Mouse (Mus musculus) MEL (cell line): ENCODE data around the gene Spns2. TPM values are rescaled to one million over a fixed set of nuclear protein-coding genes. Genes with fewer than 3 reads are reported as not detected.

ENCODE experiments used
- DNase-seq: peaks from one replicate; pipeline ENCODE4 v3.0.0; 2011; ENCODE audit warnings: low read depth, low spot score
- H3K27ac ChIP-seq: 2 replicates; pipeline ENCODE4 v1.5.1; 2012; ENCODE audit warnings: low read depth, mild to moderate bottlenecking, control low read depth, low read length, moderate library complexity; ENCODE audit not compliant: control insufficient read depth
- H3K27me3 ChIP-seq, 2 experiments: fragments of 150-350 bp in 1 of 2; sonication (generic) in 1 of 2; 2 replicates each; pipeline ENCODE4 v1.6.1; 2012; ENCODE audit warnings: low read length in 2 of 2, mild to moderate bottlenecking in 2 of 2, improper control_type of control experiment in 1 of 2, moderate library complexity in 1 of 2; ENCODE audit not compliant: insufficient read depth in 2 of 2, control insufficient read depth in 1 of 2
- H3K36me3 ChIP-seq, 2 experiments: 2 replicates each; pipeline ENCODE4 v1.6.1; 2012 to 2014; ENCODE audit warnings: low read length in 2 of 2, improper control_type of control experiment in 1 of 2, inconsistent platforms in 1 of 2, mild to moderate bottlenecking in 1 of 2; ENCODE audit not compliant: insufficient read depth in 2 of 2, control insufficient read depth in 1 of 2
- H3K4me1 ChIP-seq, 2 experiments: fragments of 150-350 bp in 1 of 2; sonication (generic) in 1 of 2; 2 replicates each; pipeline ENCODE4 v1.6.1; 2012; ENCODE audit warnings: low read length in 2 of 2, improper control_type of control experiment in 1 of 2, mild to moderate bottlenecking in 1 of 2; ENCODE audit not compliant: insufficient read depth in 2 of 2, control insufficient read depth in 1 of 2
- H3K4me3 ChIP-seq, 2 experiments: fragments of 150-350 bp in 1 of 2; sonication (generic) in 1 of 2; 2 replicates each; pipeline ENCODE4 v1.5.1; 2012; ENCODE audit warnings: low read depth in 2 of 2, low read length in 2 of 2, mild to moderate bottlenecking in 2 of 2, moderate library complexity in 2 of 2, control low read depth in 1 of 2, improper control_type of control experiment in 1 of 2; ENCODE audit not compliant: control insufficient read depth in 1 of 2, insufficient read depth in 1 of 2
- H3K79me2 ChIP-seq: 2 replicates; pipeline ENCODE4 v1.6.1; 2012; ENCODE audit warnings: mild to moderate bottlenecking, low read length, moderate library complexity; ENCODE audit not compliant: control insufficient read depth, poor library complexity, insufficient read depth
- H3K9ac ChIP-seq: 2 replicates; pipeline ENCODE4 v1.6.1; 2012; ENCODE audit warnings: low read depth, mild to moderate bottlenecking, control low read depth, low read length, moderate library complexity; ENCODE audit not compliant: control insufficient read depth, poor library complexity, severe bottlenecking
- H3K9me3 ChIP-seq: fragments of 150-350 bp; sonication (generic); replicated peaks from 2 replicates; pipeline ENCODE4 v1.6.1; 2012; ENCODE audit warnings: mild to moderate bottlenecking, low read length, improper control_type of control experiment, moderate library complexity; ENCODE audit not compliant: insufficient read depth
- BHLHE40 ChIP-seq: IDR thresholded peaks from 2 replicates; pipeline ENCODE4 v1.6.1; 2012; ENCODE audit warnings: low read depth, mild to moderate bottlenecking, inconsistent platforms, low read length, improper control_type of control experiment, borderline replicate concordance
- CHD1 ChIP-seq: IDR thresholded peaks from 2 replicates; pipeline ENCODE4 v1.6.1; 2012; ENCODE audit warnings: low read depth, mild to moderate bottlenecking, inconsistent platforms, low read length, improper control_type of control experiment
- CHD2 ChIP-seq: IDR thresholded peaks from 2 replicates; pipeline ENCODE4 v1.6.1; 2011; ENCODE audit warnings: low read length, improper control_type of control experiment
- ETS1 ChIP-seq: IDR thresholded peaks from 2 replicates; pipeline ENCODE4 v1.6.1; 2012; ENCODE audit warnings: low read depth, mild to moderate bottlenecking, inconsistent platforms, low read length, improper control_type of control experiment, moderate library complexity
- GATA1 ChIP-seq: IDR thresholded peaks from 2 replicates; pipeline ENCODE4 v1.6.1; 2011; ENCODE audit warnings: low read depth, low read length, improper control_type of control experiment
- MXI1 ChIP-seq: IDR thresholded peaks from 2 replicates; pipeline ENCODE4 v1.6.1; 2011; ENCODE audit warnings: mild to moderate bottlenecking, low read depth, low read length, improper control_type of control experiment
- MYC ChIP-seq: IDR thresholded peaks from 2 replicates; pipeline ENCODE4 v1.6.1; 2011; ENCODE audit warnings: low read depth, mild to moderate bottlenecking, low read length, improper control_type of control experiment, moderate library complexity
- POLR2A ChIP-seq, 2 experiments: IDR thresholded peaks; 2 replicates each; pipeline ENCODE4 v1.6.1; 2011 to 2012; ENCODE audit warnings: low read length in 2 of 2, mild to moderate bottlenecking in 2 of 2, control low read depth in 1 of 2, improper control_type of control experiment in 1 of 2, low read depth in 1 of 2, moderate library complexity in 1 of 2; ENCODE audit not compliant: control insufficient read depth in 1 of 2, insufficient read depth in 1 of 2, poor library complexity in 1 of 2
- POLR2AphosphoS5 ChIP-seq: IDR thresholded peaks from 2 replicates; pipeline ENCODE4 v1.6.1; 2012; ENCODE audit warnings: low read depth, borderline replicate concordance, mild to moderate bottlenecking, inconsistent platforms, low read length, moderate library complexity, mixed read lengths
- RAD21 ChIP-seq: IDR thresholded peaks from 2 replicates; pipeline ENCODE4 v1.6.1; 2011; ENCODE audit warnings: mild to moderate bottlenecking, low read depth, low read length, improper control_type of control experiment
- SIN3A ChIP-seq: IDR thresholded peaks from 2 replicates; pipeline ENCODE4 v1.6.1; 2012; ENCODE audit warnings: low read length, improper control_type of control experiment, inconsistent platforms
- SMC3 ChIP-seq: IDR thresholded peaks from 2 replicates; pipeline ENCODE4 v1.6.1; 2011; ENCODE audit warnings: low read depth, low read length, improper control_type of control experiment
- TAL1 ChIP-seq: IDR thresholded peaks from 2 replicates; pipeline ENCODE4 v1.6.1; 2012; ENCODE audit warnings: mild to moderate bottlenecking, inconsistent platforms, low read length, moderate library complexity, mixed read lengths
- TBP ChIP-seq: IDR thresholded peaks from 2 replicates; pipeline ENCODE4 v1.8.0; 2011; ENCODE audit warnings: low read depth, low read length, improper control_type of control experiment
- TCF12 ChIP-seq: IDR thresholded peaks from 2 replicates; pipeline ENCODE4 v1.6.1; 2014; ENCODE audit warnings: low read depth, mild to moderate bottlenecking, inconsistent platforms, low read length, improper control_type of control experiment, moderate library complexity
- UBTF ChIP-seq: IDR thresholded peaks from 2 replicates; pipeline ENCODE4 v1.6.1; 2012; ENCODE audit warnings: low read depth, mild to moderate bottlenecking, inconsistent platforms, low read length, improper control_type of control experiment, moderate library complexity, borderline replicate concordance; ENCODE audit not compliant: insufficient read depth
- USF1 ChIP-seq: IDR thresholded peaks from 2 replicates; pipeline ENCODE4 v1.6.1; 2014; ENCODE audit warnings: low read depth, mild to moderate bottlenecking, inconsistent platforms, low read length, improper control_type of control experiment, moderate library complexity
- ZKSCAN1 ChIP-seq: IDR thresholded peaks from 2 replicates; pipeline ENCODE4 v1.6.1; 2012; ENCODE audit warnings: low read depth, mild to moderate bottlenecking, inconsistent platforms, low read length, improper control_type of control experiment, moderate library complexity
- ZMIZ1 ChIP-seq: IDR thresholded peaks from 2 replicates; pipeline ENCODE4 v1.6.1; 2012; ENCODE audit warnings: low read depth, mild to moderate bottlenecking, inconsistent platforms, low read length, improper control_type of control experiment, moderate library complexity
- ZNF384 ChIP-seq: IDR thresholded peaks from 2 replicates; pipeline ENCODE4 v1.6.1; 2012; ENCODE audit warnings: low read depth, mild to moderate bottlenecking, inconsistent platforms, low read length, improper control_type of control experiment
- polyA plus RNA-seq, 2 experiments: library from polyadenylated mRNA; stranded (reverse) in 1 of 2; unstranded in 1 of 2; fragments of >175 nt in 1 of 2; fragments of >200 nt in 1 of 2; gene quantifications; 2 replicates each; pipeline versions ENCODE4 v1.2.1 to v1.2.4; 2012; ENCODE audit warnings: low replicate concordance in 2 of 2, low read depth in 1 of 2; ENCODE audit not compliant: insufficient read length in 2 of 2, insufficient read depth in 1 of 2, missing spikeins in 1 of 2
- total RNA-seq: library from RNA; depleted of rRNA; stranded (reverse); fragments of 300-350 nt; gene quantifications from 2 replicates; pipeline ENCODE4 v1.2.3, GENCODE M21; 2012

Gene Spns2
- total and polyA plus RNA-seq, 3 experiments: 0.58 to 3.0 TPM; not detected in 1

DNA sequence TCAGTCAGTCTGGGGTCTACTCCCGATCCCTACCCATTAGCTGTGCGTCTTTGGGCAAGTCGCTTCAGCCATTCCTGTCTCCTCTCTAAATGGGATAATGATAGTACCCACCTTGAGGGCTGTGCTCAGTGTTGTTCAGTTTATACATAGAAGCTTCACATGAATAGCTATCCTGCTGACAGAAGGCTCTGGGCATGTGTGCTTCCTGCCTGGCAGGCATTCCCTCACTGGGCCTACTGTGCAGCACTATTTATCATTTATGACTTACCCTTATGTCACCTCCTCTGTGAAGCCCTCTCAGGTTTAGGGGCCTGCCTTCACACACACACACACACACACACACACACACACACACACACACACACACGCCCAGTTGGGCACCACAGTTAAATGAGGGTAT, 10.4 kb upstream of the Spns2 start:
- no peak for DNase-seq
- Histone ChIP-seq H3K9ac (no peak overlapping the region), H3K27ac (no peak overlapping the region), H3K4me1 (0 out of 4 replicates have a peak, but pooled peaks cover 0 to 7% of the 10 kb centered on the region in 2 experiments), H3K4me3 (no peak overlapping the region), H3K79me2 (no peaks in the 10 kb centered on the region), H3K27me3 (no peaks in the 10 kb centered on the region), H3K36me3 (no peaks in the 10 kb centered on the region; a peak in 1 of 4 replicates), H3K9me3 (no peaks in the 10 kb centered on the region)
- TF ChIP-seq POLR2AphosphoS5: no peak
- TF ChIP-seq MYC: no peak
- no peak for TF ChIP-seq TBP
- TF ChIP-seq TCF12: no peak
- TF ChIP-seq TAL1: no peak
- TF ChIP-seq ZNF384: no peak
- no peak for TF ChIP-seq SMC3
- TF ChIP-seq ZMIZ1: no peak
- TF ChIP-seq BHLHE40: no peak

DNA sequence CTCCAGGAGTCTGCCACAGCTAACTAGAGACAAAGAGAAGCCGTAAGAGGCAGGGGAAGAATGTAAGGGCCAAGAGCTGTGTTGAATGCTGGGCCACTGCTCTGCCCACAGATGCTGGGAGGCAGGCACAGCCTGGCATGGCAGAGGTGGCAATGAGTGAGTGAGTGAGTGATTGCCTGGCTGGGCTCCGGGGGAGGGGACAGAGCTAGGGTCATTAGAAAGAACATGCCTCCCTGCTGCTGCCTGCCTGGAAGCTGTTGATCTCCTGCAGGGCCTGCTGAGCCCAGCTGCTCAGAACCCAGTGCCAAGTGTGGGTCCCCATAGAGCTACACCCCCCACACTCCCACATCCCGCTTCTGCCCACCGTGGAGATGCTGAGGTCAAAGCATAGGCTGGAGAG, 7.7 kb upstream of the Spns2 start:
- Histone ChIP-seq H3K79me2 (no peaks in the 10 kb centered on the region), H3K4me3 (no peak overlapping the region), H3K36me3 (no peaks in the 10 kb centered on the region; a peak in 1 of 4 replicates), H3K9me3 (no peaks in the 10 kb centered on the region), H3K4me1 (0 out of 4 replicates have a peak, but pooled peaks cover 0 to 7% of the 10 kb centered on the region in 2 experiments), H3K9ac (no peak overlapping the region), H3K27ac (no peak overlapping the region), H3K27me3 (no peaks in the 10 kb centered on the region)
- TF ChIP-seq UBTF (no peak), CHD1 (no peak), POLR2AphosphoS5 (no peak), POLR2A (IDR thresholded peaks at IDR 0.05; ENCODE audit: control insufficient read depth in 1 of 2, insufficient read depth in 1 of 2, low read depth in 1 of 2, low read length in 2 of 2, poor library complexity in 1 of 2) (no peak), RAD21 (no peak), TBP (no peak), MXI1 (no peak), CHD2 (no peak), MYC (no peak), GATA1 (no peak), ETS1 (no peak), USF1 (no peak), SIN3A (no peak), ZKSCAN1 (no peak), TAL1 (no peak)
- no peak for DNase-seq
